Mouse (Mus musculus) hindbrain, embryonic 13.5 days (tissue): ENCODE results near the gene Rpl27. TPM values are rescaled to one million over a fixed set of nuclear protein-coding genes. Genes with fewer than 3 reads are reported as not detected.

Source experiments
- microRNA-seq: library from miRNA; unstranded; fragments of <30 nt; microRNA quantifications from one replicate; pipeline ENCODE4, GENCODE M21; 2016
- polyA plus RNA-seq: library from polyadenylated mRNA; unstranded; fragments of >200 nt; fragmentation: Nextera tagmentation; extraction: Ambion mirVana; gene quantifications from 2 replicates; pipeline ENCODE4 v1.2.1, GENCODE M21; 2015

Rpl27 gene
- polyA plus RNA-seq, 1 experiment from 2014 or later: 310 TPM

Small RNA genes within 50 kb of the gene (microRNA-seq; reads per million reads assigned to microRNA genes)
- not detected for gene Mir6929

Other genes starting within 250 kb of the Rpl27 start
- gene Ezh1, start 215.8 kb upstream of the Rpl27 start, polyA plus RNA-seq: 20.4 and 20.7 TPM in 2 replicates
- 84.8 and 94.9 TPM in 2 replicates for gene Ramp2, start 196.3 kb upstream of the Rpl27 start, polyA plus RNA-seq
- 110 and 115 TPM in 2 replicates for gene Vps25, start 188.6 kb upstream of the Rpl27 start, polyA plus RNA-seq
- 7.0 and 7.7 TPM in 2 replicates for gene Wnk4, start 181.7 kb upstream of the Rpl27 start, polyA plus RNA-seq
- gene Cntd1, start 163.3 kb upstream of the Rpl27 start, polyA plus RNA-seq: 1.3 TPM in 2 replicates
- 216 and 226 TPM in 2 replicates for gene Coa3, start 163.2 kb upstream of the Rpl27 start, polyA plus RNA-seq
- gene Becn1, start 140.0 kb upstream of the Rpl27 start, polyA plus RNA-seq: 166 and 188 TPM in 2 replicates
- 118 and 122 TPM in 2 replicates for gene Psme3, start 126.1 kb upstream of the Rpl27 start, polyA plus RNA-seq
- 1.9 and 2.4 TPM in 2 replicates for gene Aoc2, start 117.2 kb upstream of the Rpl27 start, polyA plus RNA-seq
- not detected in 2 replicates for gene Aoc3, start 111.7 kb upstream of the Rpl27 start, polyA plus RNA-seq
- not detected in 2 replicates for gene G6pc, start 74.7 kb upstream of the Rpl27 start, polyA plus RNA-seq
- 91.5 and 96.2 TPM in 2 replicates for gene Aarsd1, start 24.7 kb upstream of the Rpl27 start, polyA plus RNA-seq
- gene Gm27029, start 17.5 kb upstream of the Rpl27 start, polyA plus RNA-seq: 4.8 and 8.0 TPM in 2 replicates
- gene Rundc1, start 17.2 kb upstream of the Rpl27 start, polyA plus RNA-seq: 28.6 and 29.8 TPM in 2 replicates
- gene Ptges3l, start 17.0 kb upstream of the Rpl27 start, polyA plus RNA-seq: 2.3 and 2.8 TPM in 2 replicates
- gene Ifi35, start 6.1 kb downstream of the Rpl27 start, polyA plus RNA-seq: 3.7 and 4.0 TPM in 2 replicates
- 108 and 111 TPM in 2 replicates for gene Rnd2, start 22.7 kb downstream of the Rpl27 start, polyA plus RNA-seq
- gene Vat1, start 23.9 kb downstream of the Rpl27 start, polyA plus RNA-seq: 92.1 and 96.6 TPM in 2 replicates
- 2.9 TPM in 2 replicates for gene Brca1, start 109.7 kb downstream of the Rpl27 start, polyA plus RNA-seq
- gene Nbr1, start 109.9 kb downstream of the Rpl27 start, polyA plus RNA-seq: 98.7 and 104 TPM in 2 replicates
- 3.4 and 4.1 TPM in 2 replicates for gene Tmem106a, start 139.9 kb downstream of the Rpl27 start, polyA plus RNA-seq
- not detected in 2 replicates for gene Gm11634, start 157.0 kb downstream of the Rpl27 start, polyA plus RNA-seq
- 15.5 and 18.9 TPM in 2 replicates for gene Rdm1, start 184.9 kb downstream of the Rpl27 start, polyA plus RNA-seq
- gene Arl4d, start 223.2 kb downstream of the Rpl27 start, polyA plus RNA-seq: 8.0 and 10.7 TPM in 2 replicates